Mouse (Mus musculus) urinary bladder, postnatal 36 days (tissue): Measurements from ENCODE around the gene Gfod2.

Experiments used
- DNase-seq, 2 experiments: peaks; one replicate each; pipeline ENCODE4 v3.0.0; 2022; ENCODE audit warnings: low spot score in 2 of 2, mixed read lengths in 1 of 2

Gene Gfod2

DNA sequence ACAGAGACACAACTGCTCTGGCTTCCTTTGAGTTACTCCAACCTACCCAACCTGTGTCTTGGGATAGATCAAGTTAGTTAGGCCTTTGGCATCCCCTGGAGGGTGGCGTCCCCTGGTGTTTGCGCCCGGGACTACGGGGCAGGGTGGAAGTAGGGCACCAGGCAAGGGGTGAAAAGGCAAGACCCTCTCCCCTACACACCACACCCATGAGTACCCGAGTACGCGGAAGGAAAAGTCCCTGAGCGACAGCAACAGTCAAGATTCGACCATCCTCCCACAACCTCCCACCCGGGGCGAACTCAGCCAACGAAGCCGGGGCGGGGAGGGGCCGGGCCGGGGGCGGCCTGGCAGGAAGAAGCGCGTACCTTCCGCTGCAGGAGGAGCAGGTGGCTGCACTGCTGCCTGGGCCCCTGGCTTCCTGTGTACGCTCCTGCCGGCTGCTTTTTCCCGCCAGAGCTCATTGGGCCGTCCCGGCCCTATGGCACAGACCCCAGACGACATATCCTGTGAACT is 72.6 kb downstream of the Gfod2 start, which contains the start of gene Carmil2:
Carmil2 (plus strand) TSS at position 479 of the 513 bp plus-strand sequence.
- peak; percentile 41 to 62 for DNase-seq

- no peak for DNase-seq
Measured at GRCm38 (mm10) chr8:105685325-105685724, 73.1 kb downstream of the Gfod2 start.

DNA sequence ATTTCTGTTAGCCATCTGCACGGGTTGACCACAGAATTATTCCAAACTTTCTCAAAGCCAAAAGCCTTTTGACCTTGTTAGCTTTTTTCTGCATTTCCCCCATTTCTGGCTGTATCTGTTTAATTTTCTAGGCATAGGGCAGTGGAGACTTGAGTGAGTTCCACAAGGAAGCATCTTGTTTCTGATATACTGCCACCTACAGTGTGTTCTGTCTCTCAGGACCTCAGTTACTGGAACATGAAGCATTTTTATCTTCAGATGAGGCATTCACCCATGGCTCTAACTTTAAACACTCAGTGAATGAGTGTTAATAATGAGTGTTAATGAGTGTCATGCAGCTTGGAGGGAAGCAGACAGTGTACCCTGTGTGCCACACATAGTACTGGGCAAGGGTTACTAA is 80.6 kb downstream of the Gfod2 start:
- DNase-seq = no peak
